Mouse (Mus musculus): ENCODE results near the gene Cxcl9. TPM values are rescaled to one million over a fixed set of nuclear protein-coding genes. Genes with fewer than 3 reads are reported as not detected.
"Not testable (repeated sequence)": the region's sequence is repeated elsewhere in the genome, so short reads cannot be mapped to it uniquely, and the experiment has no call there.

Cxcl9 gene
- polyA plus RNA-seq, 1 experiment, result not detected

DNA sequence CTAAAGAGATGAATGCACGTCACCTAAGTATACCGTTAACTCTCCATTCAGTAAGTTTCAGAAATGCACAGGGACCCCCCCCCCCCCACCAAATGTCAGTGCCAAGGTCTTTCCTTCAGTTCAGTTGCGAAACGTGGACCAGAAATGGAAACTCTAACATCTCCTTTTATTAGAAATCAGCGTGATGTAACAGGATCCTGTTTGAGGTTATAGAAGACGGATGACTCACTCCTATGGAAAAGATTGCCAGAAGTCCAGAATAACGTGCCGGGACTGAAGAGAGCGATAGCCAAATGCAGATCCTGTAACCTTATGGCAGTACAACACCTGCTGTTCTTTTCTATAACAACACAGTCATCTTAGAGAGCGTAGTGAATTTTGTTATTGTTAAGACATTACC, 40.5 kb upstream of the Cxcl9 start:
- Histone ChIP-seq H3K4me1 (ENCODE audit: control insufficient read depth, insufficient read depth, low read length) (peaks cover 3% of the 10 kb centered on the region), H3K27ac (ENCODE audit: insufficient read depth, low read length) (no peak overlapping the region), H3K4me3 (ENCODE audit: insufficient read depth, low read length) (no peak overlapping the region)
- TF ChIP-seq POLR2A (IDR thresholded peaks at IDR 0.05; ENCODE audit: extremely low read depth, insufficient read depth, low read length), result no peak
- no peak for TF ChIP-seq CTCF (IDR thresholded peaks at IDR 0.05; ENCODE audit: extremely low read depth, insufficient read depth, low read length)

DNA sequence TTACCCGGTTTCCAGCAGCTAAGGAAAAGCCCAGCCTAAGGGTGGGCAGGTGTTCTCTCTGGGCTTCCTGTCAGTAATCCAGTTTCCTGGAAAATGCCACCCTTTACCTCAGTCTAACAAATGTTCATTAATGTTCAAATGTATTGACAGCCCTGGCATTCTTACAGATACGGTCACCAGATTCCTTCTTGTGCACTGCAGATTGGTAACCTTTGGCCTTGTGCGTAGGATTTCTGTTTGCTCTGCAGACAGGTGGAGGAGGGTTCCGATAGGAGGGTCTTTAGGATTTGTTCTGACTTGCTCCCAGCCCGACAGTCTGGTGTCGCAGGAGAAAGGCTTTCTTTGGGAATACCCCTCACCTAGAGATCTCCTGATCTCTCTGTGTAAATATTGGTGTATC, 38.7 kb upstream of the Cxcl9 start:
- H3K27ac ChIP-seq (ENCODE audit: insufficient read depth, low read length), result no peak overlapping the region
- TF ChIP-seq POLR2A (IDR thresholded peaks at IDR 0.05; ENCODE audit: extremely low read depth, insufficient read depth, low read length) (no peak), CTCF (IDR thresholded peaks at IDR 0.05; ENCODE audit: extremely low read depth, insufficient read depth, low read length) (no peak)
- peaks cover 3% of the 10 kb centered on the region for H3K4me1 ChIP-seq (ENCODE audit: control insufficient read depth, insufficient read depth, low read length)
- no peak overlapping the region for H3K4me3 ChIP-seq (ENCODE audit: insufficient read depth, low read length)

- TF ChIP-seq POLR2A (IDR thresholded peaks at IDR 0.05; ENCODE audit: extremely low read depth, insufficient read depth, low read length) (no peak), CTCF (IDR thresholded peaks at IDR 0.05; ENCODE audit: extremely low read depth, insufficient read depth, low read length) (no peak)
- no peak overlapping the region for H3K27ac ChIP-seq (ENCODE audit: insufficient read depth, low read length)
- H3K4me3 ChIP-seq (ENCODE audit: insufficient read depth, low read length), result no peak overlapping the region
- H3K4me1 ChIP-seq (ENCODE audit: control insufficient read depth, insufficient read depth, low read length), result peaks cover 3% of the 10 kb centered on the region
Measured at GRCm38 (mm10) chr5:92365146-92365705, 37.3 kb upstream of the Cxcl9 start.

GRCm38 (mm10) chr5:92364011-92364410, 36.1 kb upstream of the Cxcl9 start:
- Histone ChIP-seq H3K27ac (ENCODE audit: insufficient read depth, low read length) (no peak overlapping the region), H3K4me3 (ENCODE audit: insufficient read depth, low read length) (no peak overlapping the region), H3K4me1 (ENCODE audit: control insufficient read depth, insufficient read depth, low read length) (no peaks in the 10 kb centered on the region)
- TF ChIP-seq CTCF (IDR thresholded peaks at IDR 0.05; ENCODE audit: extremely low read depth, insufficient read depth, low read length) (no peak), POLR2A (IDR thresholded peaks at IDR 0.05; ENCODE audit: extremely low read depth, insufficient read depth, low read length) (no peak)

DNA sequence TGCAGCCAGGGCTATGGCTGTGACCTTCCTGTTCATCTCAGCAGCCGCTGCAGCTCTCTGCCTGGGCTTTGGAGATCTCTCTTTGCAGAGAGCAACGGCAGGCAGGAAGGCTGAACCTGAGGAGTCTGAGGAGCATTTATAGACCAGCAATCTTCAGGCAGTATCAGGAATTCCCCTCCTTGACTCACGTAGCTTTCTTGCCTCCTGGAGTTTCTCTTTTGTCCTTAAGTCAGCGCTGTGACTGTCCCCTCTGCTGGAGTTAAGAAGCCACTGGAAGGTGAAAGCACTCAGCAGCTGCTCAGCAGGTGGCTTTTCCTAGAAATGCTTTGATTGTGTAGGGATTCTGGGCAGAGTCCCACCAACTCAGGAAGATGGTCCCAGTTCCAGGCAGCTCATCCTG, 35.3 kb upstream of the Cxcl9 start:
- no peak for TF ChIP-seq CTCF (IDR thresholded peaks at IDR 0.05; ENCODE audit: extremely low read depth, insufficient read depth, low read length)
- no peak for TF ChIP-seq POLR2A (IDR thresholded peaks at IDR 0.05; ENCODE audit: extremely low read depth, insufficient read depth, low read length)
- no peaks in the 10 kb centered on the region for H3K4me1 ChIP-seq (ENCODE audit: control insufficient read depth, insufficient read depth, low read length)
- no peak overlapping the region for H3K4me3 ChIP-seq (ENCODE audit: insufficient read depth, low read length)
- H3K27ac ChIP-seq (ENCODE audit: insufficient read depth, low read length), result no peak overlapping the region

GRCm38 (mm10) chr5:92358767-92359455, 31.0 kb upstream of the Cxcl9 start:
- Histone ChIP-seq H3K27ac (ENCODE audit: insufficient read depth, low read length) (no peak overlapping the region), H3K4me3 (ENCODE audit: insufficient read depth, low read length) (no peak overlapping the region), H3K4me1 (ENCODE audit: control insufficient read depth, insufficient read depth, low read length) (no peaks in the 10 kb centered on the region)
- TF ChIP-seq POLR2A (IDR thresholded peaks at IDR 0.05; ENCODE audit: extremely low read depth, insufficient read depth, low read length) (no peak), CTCF (IDR thresholded peaks at IDR 0.05; ENCODE audit: extremely low read depth, insufficient read depth, low read length) (no peak)

- Histone ChIP-seq H3K4me1 (ENCODE audit: control insufficient read depth, insufficient read depth, low read length) (no peaks in the 10 kb centered on the region), H3K27ac (ENCODE audit: insufficient read depth, low read length) (no peak overlapping the region), H3K4me3 (ENCODE audit: insufficient read depth, low read length) (no peak overlapping the region)
- TF ChIP-seq CTCF (IDR thresholded peaks at IDR 0.05; ENCODE audit: extremely low read depth, insufficient read depth, low read length) (no peak), POLR2A (IDR thresholded peaks at IDR 0.05; ENCODE audit: extremely low read depth, insufficient read depth, low read length) (no peak)
Measured at GRCm38 (mm10) chr5:92358033-92358432, 30.2 kb upstream of the Cxcl9 start.

- Histone ChIP-seq H3K4me1 (ENCODE audit: control insufficient read depth, insufficient read depth, low read length) (no peaks in the 10 kb centered on the region), H3K27ac (ENCODE audit: insufficient read depth, low read length) (no peak overlapping the region), H3K4me3 (ENCODE audit: insufficient read depth, low read length) (peak overlapping the region; percentile 10; the same call in 1 of the 2 replicates)
- TF ChIP-seq POLR2A (IDR thresholded peaks at IDR 0.05; ENCODE audit: extremely low read depth, insufficient read depth, low read length) (no peak), CTCF (IDR thresholded peaks at IDR 0.05; ENCODE audit: extremely low read depth, insufficient read depth, low read length) (no peak)
Measured at GRCm38 (mm10) chr5:92353517-92353916, 25.6 kb upstream of the Cxcl9 start.

- not testable (repeated sequence) for H3K4me3 ChIP-seq (ENCODE audit: insufficient read depth, low read length); H3K27ac ChIP-seq (ENCODE audit: insufficient read depth, low read length); H3K4me1 ChIP-seq (ENCODE audit: control insufficient read depth, insufficient read depth, low read length)
Measured at GRCm38 (mm10) chr5:92352716-92353115, 24.8 kb upstream of the Cxcl9 start.

GRCm38 (mm10) chr5:92349731-92350130, 21.9 kb upstream of the Cxcl9 start:
- H3K4me3 ChIP-seq (ENCODE audit: insufficient read depth, low read length), result no peak overlapping the region
- H3K4me1 ChIP-seq (ENCODE audit: control insufficient read depth, insufficient read depth, low read length), result no peaks in the 10 kb centered on the region
- H3K27ac ChIP-seq (ENCODE audit: insufficient read depth, low read length), result no peak overlapping the region
- TF ChIP-seq POLR2A (IDR thresholded peaks at IDR 0.05; ENCODE audit: extremely low read depth, insufficient read depth, low read length), result no peak
- TF ChIP-seq CTCF (IDR thresholded peaks at IDR 0.05; ENCODE audit: extremely low read depth, insufficient read depth, low read length), result no peak

Measured in cortical plate, adult 2 months (tissue).